Mouse (Mus musculus): Measurements from ENCODE around the gene Tent5b. TPM values are rescaled to one million over a fixed set of nuclear protein-coding genes. Genes with fewer than 3 reads are reported as not detected.

Tent5b gene
- polyA plus RNA-seq, 1 experiment from 2014 or later, result 1.6 TPM

DNA sequence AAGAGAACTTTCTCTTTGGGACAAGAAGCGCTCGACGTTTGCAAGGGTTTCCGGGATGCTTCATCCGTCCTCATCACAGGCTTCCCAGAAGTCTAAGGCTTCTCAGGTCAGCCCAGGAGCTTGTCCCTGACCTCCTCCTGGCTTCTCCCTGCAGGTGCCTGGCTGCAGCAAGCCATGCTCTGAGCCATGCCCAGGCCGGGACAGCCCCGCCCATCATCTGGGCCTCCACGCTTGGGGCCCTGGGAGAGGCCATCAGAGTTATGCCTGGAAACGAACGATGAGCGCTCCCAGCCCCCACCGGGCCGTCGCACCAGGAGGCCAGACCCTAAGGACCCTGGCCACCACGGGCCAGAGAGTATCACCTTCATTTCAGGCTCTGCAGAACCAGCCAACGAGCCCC is 47.9 kb downstream of the Tent5b start:
- H3K27me3 ChIP-seq (ENCODE audit: control insufficient read depth, insufficient read depth, low read depth, low read length), result no peaks in the 10 kb centered on the region
- no peak overlapping the region for H3K4me3 ChIP-seq (ENCODE audit: low read length)
- no peak for ATAC-seq (ENCODE audit: low read depth)
- H3K4me2 ChIP-seq (ENCODE audit: low read depth, low read length), result no peak overlapping the region
- H3K9me3 ChIP-seq (ENCODE audit: control insufficient read depth, low read length), result no peaks in the 10 kb centered on the region
- peaks cover 30% of the 10 kb centered on the region for H3K36me3 ChIP-seq (ENCODE audit: control insufficient read depth, insufficient read depth, low read length)
- no peak overlapping the region for H3K27ac ChIP-seq (ENCODE audit: low read length)
- WGBS, result 56% methylated on average over 16 of the region's 16 CpGs
- H3K9ac ChIP-seq (ENCODE audit: low read length), result no peak overlapping the region
- no peaks in the 10 kb centered on the region for H3K4me1 ChIP-seq (replicated peaks; ENCODE audit: control insufficient read depth, insufficient read depth, low read length)

DNA sequence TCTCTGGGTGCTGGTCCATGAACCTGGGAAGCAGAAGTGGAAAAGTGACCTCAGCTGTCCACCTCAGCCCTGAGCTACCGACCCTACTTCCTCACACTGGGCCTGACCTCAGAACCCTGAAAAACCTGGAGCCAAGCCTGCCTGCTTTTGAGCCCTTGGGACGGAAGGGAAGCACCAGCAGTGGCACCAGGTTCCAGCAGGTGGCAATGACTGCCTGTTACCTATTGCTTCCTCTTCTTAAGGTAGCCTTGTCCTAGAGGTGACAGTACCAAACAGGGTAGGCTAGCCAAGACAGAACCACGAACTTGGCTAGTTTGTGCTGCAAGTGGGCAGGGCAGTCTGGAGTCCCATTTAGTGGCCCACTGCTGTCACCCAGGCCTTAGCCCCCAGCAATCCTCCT is 52.8 kb downstream of the Tent5b start:
- Histone ChIP-seq H3K9ac (ENCODE audit: low read length) (no peak overlapping the region), H3K4me1 (replicated peaks; ENCODE audit: control insufficient read depth, insufficient read depth, low read length) (no peaks in the 10 kb centered on the region), H3K4me2 (ENCODE audit: low read depth, low read length) (no peak overlapping the region), H3K27ac (ENCODE audit: low read length) (no peak overlapping the region), H3K4me3 (ENCODE audit: low read length) (no peak overlapping the region), H3K9me3 (ENCODE audit: control insufficient read depth, low read length) (no peaks in the 10 kb centered on the region), H3K27me3 (ENCODE audit: control insufficient read depth, insufficient read depth, low read depth, low read length) (no peaks in the 10 kb centered on the region), H3K36me3 (ENCODE audit: control insufficient read depth, insufficient read depth, low read length) (peaks cover 51% of the 10 kb centered on the region)
- WGBS, result 83% methylated on average over 3 of the region's 3 CpGs
- ATAC-seq (ENCODE audit: low read depth), result no peak

DNA sequence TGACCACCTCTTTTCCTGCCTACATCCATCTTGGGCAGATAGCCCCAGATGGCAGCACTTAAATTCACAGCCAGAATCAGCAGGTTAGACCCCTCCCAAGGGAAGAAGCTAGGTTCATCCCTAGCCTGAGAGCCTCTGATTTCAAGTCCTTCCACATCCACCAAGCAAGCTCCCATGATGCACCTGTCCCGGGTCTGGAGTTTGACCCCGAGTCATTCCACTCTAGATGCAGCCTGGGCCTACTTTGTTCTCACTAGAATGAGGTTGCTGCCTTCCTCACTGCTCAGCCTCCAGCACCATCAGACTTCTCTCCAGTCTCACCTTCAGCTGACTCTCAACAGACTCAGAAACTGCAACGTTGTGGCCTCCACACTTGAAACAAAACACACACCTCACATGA is 56.1 kb downstream of the Tent5b start:
- Histone ChIP-seq H3K9me3 (ENCODE audit: control insufficient read depth, low read length) (no peaks in the 10 kb centered on the region), H3K4me2 (ENCODE audit: low read depth, low read length) (no peak overlapping the region), H3K27me3 (ENCODE audit: control insufficient read depth, insufficient read depth, low read depth, low read length) (no peaks in the 10 kb centered on the region), H3K9ac (ENCODE audit: low read length) (no peak overlapping the region), H3K27ac (ENCODE audit: low read length) (no peak overlapping the region), H3K4me3 (ENCODE audit: low read length) (no peak overlapping the region), H3K4me1 (replicated peaks; ENCODE audit: control insufficient read depth, insufficient read depth, low read length) (no peaks in the 10 kb centered on the region), H3K36me3 (ENCODE audit: control insufficient read depth, insufficient read depth, low read length) (peaks cover 45% of the 10 kb centered on the region)
- no peak for ATAC-seq (ENCODE audit: low read depth)
- 79% methylated on average over 3 of the region's 3 CpGs for WGBS

DNA sequence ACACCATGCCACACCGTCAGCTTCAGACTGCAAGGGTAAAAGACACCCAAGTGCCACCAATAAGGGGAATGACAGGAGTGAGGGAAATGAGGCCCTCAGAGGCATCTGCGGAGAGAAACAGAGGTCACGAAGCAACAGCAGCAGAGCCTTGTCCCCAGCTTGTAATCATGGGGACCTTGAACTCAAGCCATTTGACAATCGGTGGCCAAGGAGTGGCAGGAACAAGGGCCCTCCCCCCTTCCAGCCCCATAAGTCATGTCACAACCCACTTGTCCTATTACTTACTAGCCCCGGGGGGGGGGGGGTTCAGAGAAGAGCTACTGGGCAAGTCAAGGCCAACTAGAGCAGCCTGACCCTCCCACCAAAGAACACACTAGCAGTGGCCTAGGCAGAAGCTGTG is 56.7 kb downstream of the Tent5b start:
- Histone ChIP-seq H3K4me2 (ENCODE audit: low read depth, low read length) (no peak overlapping the region), H3K9ac (ENCODE audit: low read length) (no peak overlapping the region), H3K4me1 (replicated peaks; ENCODE audit: control insufficient read depth, insufficient read depth, low read length) (no peaks in the 10 kb centered on the region), H3K27me3 (ENCODE audit: control insufficient read depth, insufficient read depth, low read depth, low read length) (no peaks in the 10 kb centered on the region), H3K27ac (ENCODE audit: low read length) (no peak overlapping the region), H3K36me3 (ENCODE audit: control insufficient read depth, insufficient read depth, low read length) (peaks cover 40% of the 10 kb centered on the region), H3K9me3 (ENCODE audit: control insufficient read depth, low read length) (no peaks in the 10 kb centered on the region), H3K4me3 (ENCODE audit: low read length) (no peak overlapping the region)
- 81% methylated on average over 5 of the region's 5 CpGs for WGBS
- ATAC-seq (ENCODE audit: low read depth), result no peak

Other genes with a start within 250 kb of the Tent5b start
- 4.2 and 4.3 TPM in 2 replicates for gene Map3k6, start 239.3 kb upstream of the Tent5b start, polyA plus RNA-seq (2015; fragmentation: Nextera tagmentation; extraction: Ambion mirVana)
- gene Sytl1, start 217.0 kb upstream of the Tent5b start, polyA plus RNA-seq (2015; fragmentation: Nextera tagmentation; extraction: Ambion mirVana), result 2.4 and 3.0 TPM in 2 replicates
- 75.9 and 79.3 TPM in 2 replicates for gene Tmem222, start 202.3 kb upstream of the Tent5b start, polyA plus RNA-seq (2015; fragmentation: Nextera tagmentation; extraction: Ambion mirVana)
- 11.3 and 11.8 TPM in 2 replicates for gene Wdtc1, start 126.7 kb upstream of the Tent5b start, polyA plus RNA-seq (2015; fragmentation: Nextera tagmentation; extraction: Ambion mirVana)
- 8.8 and 9.5 TPM in 2 replicates for gene Slc9a1, start 110.4 kb upstream of the Tent5b start, polyA plus RNA-seq (2015; fragmentation: Nextera tagmentation; extraction: Ambion mirVana)
- 0.18 and 0.79 TPM in 2 replicates for gene Trnp1, start 18.4 kb downstream of the Tent5b start, polyA plus RNA-seq (2015; fragmentation: Nextera tagmentation; extraction: Ambion mirVana)
- 30.4 and 33.3 TPM in 2 replicates for gene Kdf1, start 38.8 kb downstream of the Tent5b start, polyA plus RNA-seq (2015; fragmentation: Nextera tagmentation; extraction: Ambion mirVana)
- 261 and 267 TPM in 2 replicates for gene Nudc, start 65.9 kb downstream of the Tent5b start, polyA plus RNA-seq (2015; fragmentation: Nextera tagmentation; extraction: Ambion mirVana)
- gene Nr0b2, start 73.2 kb downstream of the Tent5b start, polyA plus RNA-seq (2015; fragmentation: Nextera tagmentation; extraction: Ambion mirVana), result 0.57 and 0.62 TPM in 2 replicates
- 5.6 and 6.5 TPM in 2 replicates for gene Gpatch3, start 94.6 kb downstream of the Tent5b start, polyA plus RNA-seq (2015; fragmentation: Nextera tagmentation; extraction: Ambion mirVana)
- 17.1 and 18.9 TPM in 2 replicates for gene Gpn2, start 104.2 kb downstream of the Tent5b start, polyA plus RNA-seq (2015; fragmentation: Nextera tagmentation; extraction: Ambion mirVana)
- 21.6 and 29.3 TPM in 2 replicates for gene Sfn, start 122.0 kb downstream of the Tent5b start, polyA plus RNA-seq (2015; fragmentation: Nextera tagmentation; extraction: Ambion mirVana)
- 3.1 and 3.3 TPM in 2 replicates for gene Zdhhc18, start 170.0 kb downstream of the Tent5b start, polyA plus RNA-seq (2015; fragmentation: Nextera tagmentation; extraction: Ambion mirVana)
- gene Pigv, start 192.5 kb downstream of the Tent5b start, polyA plus RNA-seq (2015; fragmentation: Nextera tagmentation; extraction: Ambion mirVana), result 20.1 and 20.7 TPM in 2 replicates

Measured in lung, embryonic 16.5 days (tissue).